Mouse (Mus musculus): ENCODE data around the gene Slc4a1.

Slc4a1 gene

GRCm38 (mm10) chr11:102317901-102318575 is 48.0 kb downstream of the Slc4a1 start:
- in situ Hi-C loops (cut with MboI; ENCODE audit: low pct_unique_long_range_greater_than_20kb in 1 of 2, low sequenced_read_pairs in 2 of 2, unreplicated experiment in 1 of 2): no loop called here

DNA sequence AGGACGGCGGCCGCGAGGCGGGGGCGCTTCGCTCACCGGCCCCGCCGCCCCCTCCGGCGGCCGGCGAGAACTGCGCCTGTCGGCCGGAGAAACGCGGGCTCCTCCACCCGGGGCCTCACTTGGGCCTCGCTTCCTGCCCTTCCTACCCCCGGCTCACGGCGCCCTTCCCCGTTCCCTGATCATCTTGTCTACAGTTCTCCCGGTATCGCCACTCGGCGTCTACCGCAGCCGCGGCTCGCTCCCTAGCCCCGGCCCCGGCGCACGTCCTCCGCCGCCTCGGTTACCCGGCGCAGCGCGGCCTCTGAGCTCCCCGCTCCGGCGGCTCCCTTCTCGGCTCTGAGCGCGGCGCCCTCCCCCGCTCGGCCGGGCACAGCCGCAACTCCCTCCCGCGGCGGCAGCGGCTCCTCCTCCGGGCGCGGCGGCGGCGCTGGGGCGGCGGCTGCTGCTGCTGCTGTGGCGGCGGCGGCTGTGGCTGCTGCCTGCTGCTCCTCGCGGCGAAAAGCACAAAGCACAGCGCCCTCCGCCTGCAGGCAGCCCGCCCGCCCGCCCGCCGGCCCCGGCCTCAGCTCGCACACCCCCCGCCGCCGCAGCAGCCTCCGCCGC is 48.6 kb downstream of the Slc4a1 start:
- in situ Hi-C loops (cut with MboI; ENCODE audit: low pct_unique_long_range_greater_than_20kb in 1 of 2, low sequenced_read_pairs in 2 of 2, unreplicated experiment in 1 of 2): no loop called here

DNA sequence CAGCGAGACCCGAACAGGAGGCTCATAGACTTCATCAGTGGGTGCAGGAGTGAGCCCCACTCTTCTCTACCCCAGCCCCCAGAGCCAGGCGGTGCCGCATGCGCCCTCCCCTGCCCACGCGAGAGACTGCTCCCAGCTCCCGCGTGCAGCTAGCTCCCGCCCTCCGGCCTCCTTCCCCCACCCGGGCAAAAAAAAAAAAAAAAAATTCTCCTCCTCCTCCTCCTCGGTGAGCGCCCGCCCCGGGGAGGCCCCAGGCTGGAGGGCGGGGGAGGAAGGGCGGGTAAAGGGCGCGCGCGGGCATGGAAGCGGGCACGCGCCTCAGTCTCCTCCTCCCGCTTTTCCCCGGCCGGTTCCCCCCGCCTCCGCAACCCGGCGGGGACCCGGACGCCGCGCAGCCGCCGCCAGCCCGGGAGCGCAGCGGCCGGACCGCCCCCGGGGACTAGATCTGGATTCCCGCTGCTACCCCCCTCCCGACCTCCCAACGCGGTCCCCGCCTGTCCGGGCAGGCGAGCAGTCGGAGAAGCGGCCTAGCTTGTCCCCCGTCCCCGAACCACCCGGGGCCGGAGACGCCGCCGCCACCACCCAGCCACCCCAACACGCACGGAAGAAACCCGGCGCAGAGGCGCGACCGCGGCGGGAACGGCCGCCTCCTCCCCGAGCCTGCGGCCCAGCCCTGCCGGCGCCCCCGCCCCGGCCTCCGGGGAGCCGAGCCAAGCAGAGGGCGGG is 49.3 kb downstream of the Slc4a1 start:
- in situ Hi-C loops (cut with MboI; ENCODE audit: low pct_unique_long_range_greater_than_20kb in 1 of 2, low sequenced_read_pairs in 2 of 2, unreplicated experiment in 1 of 2): no loop called here

GRCm38 (mm10) chr11:102315690-102316571 is 50.1 kb downstream of the Slc4a1 start:
- in situ Hi-C loops (cut with MboI; ENCODE audit: low pct_unique_long_range_greater_than_20kb in 1 of 2, low sequenced_read_pairs in 2 of 2, unreplicated experiment in 1 of 2): no loop called here

DNA sequence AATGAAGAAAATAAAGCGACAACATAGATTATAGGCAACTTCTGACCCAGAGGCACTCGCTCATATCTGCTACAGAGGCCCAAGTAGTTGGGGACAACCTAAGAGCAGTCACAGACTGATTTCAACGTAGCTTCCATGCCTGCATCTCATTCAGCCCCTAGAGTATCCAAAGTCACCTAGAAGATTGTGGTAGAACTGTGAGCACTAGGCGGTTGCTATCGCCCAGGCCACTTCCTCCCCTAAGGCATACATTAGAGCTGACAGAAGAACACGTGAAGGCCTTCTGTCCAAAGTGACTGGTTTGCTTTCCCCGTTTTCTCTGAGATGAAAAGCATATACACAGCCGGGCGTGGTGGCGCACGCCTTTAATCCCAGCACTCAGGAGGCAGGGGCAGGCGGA is 51.7 kb downstream of the Slc4a1 start:
- in situ Hi-C loops (cut with MboI; ENCODE audit: low pct_unique_long_range_greater_than_20kb in 1 of 2, low sequenced_read_pairs in 2 of 2, unreplicated experiment in 1 of 2): no loop called here

GRCm38 (mm10) chr11:102312586-102312985 is 53.4 kb downstream of the Slc4a1 start:
- in situ Hi-C loops (cut with MboI; ENCODE audit: low pct_unique_long_range_greater_than_20kb in 1 of 2, low sequenced_read_pairs in 2 of 2, unreplicated experiment in 1 of 2): no loop called here

DNA sequence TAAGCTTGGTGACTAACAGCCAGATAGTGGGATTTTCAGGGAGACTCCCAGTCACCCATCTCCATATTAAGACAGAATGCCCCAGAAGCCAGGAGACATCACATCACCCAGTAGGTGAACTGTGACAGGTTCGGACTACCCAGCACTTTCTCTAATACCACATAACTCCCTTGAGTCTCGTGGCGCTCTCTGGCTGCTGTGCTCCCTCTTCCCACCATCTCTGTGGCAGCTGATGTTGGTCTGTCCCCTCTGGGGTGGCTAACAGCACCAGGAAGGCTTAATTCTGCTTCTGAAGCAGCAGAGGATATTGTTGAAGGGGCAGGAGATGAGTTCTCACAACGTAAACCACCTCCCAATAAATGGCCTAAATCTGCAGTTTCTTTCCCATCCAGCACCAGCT is 54.0 kb downstream of the Slc4a1 start:
- in situ Hi-C loops (cut with MboI; ENCODE audit: low pct_unique_long_range_greater_than_20kb in 1 of 2, low sequenced_read_pairs in 2 of 2, unreplicated experiment in 1 of 2): no loop called here

GRCm38 (mm10) chr11:102310768-102311695 is 55.0 kb downstream of the Slc4a1 start:
- in situ Hi-C loops (cut with MboI; ENCODE audit: low pct_unique_long_range_greater_than_20kb in 1 of 2, low sequenced_read_pairs in 2 of 2, unreplicated experiment in 1 of 2): no loop called here

DNA sequence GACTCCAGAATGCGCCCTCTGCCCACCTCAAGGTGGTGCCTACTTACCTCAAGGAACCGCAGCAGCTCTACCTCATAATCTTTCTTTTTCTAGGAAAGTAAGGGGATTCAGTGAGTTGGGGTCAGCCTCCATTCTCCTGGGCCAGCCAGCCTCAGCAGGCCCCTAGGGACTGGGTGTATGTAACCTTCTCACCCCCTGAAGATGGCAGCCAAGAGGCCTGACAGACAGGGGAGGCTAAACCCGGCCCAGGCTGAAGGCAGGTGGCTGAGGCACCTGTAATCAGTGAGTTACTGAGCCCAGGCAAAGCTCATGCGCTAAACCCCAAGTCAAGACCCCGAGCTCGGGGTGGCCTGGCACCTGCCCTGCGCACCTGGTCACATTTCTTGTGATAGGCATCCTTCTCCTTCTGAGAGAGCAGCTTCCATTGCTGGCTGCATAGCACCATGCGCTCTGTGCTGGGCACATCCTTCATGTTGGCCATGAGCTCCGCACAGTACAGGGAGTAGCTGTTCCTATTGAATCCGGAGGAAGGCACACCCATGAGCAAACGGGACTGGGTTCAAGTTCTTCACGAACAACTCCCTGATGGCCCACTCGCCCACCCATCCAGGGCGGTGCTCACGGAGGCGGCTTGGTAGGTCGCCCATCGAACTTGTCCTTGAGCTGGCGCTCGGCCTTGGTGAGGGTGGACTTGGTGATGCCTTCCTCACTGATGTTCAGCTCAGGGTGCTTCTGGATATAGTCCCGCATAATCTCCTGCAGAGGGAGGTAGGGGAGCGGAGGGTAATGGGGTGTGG is 56.0 kb downstream of the Slc4a1 start:
- in situ Hi-C loops (cut with MboI; ENCODE audit: low pct_unique_long_range_greater_than_20kb in 1 of 2, low sequenced_read_pairs in 2 of 2, unreplicated experiment in 1 of 2): no loop called here

DNA sequence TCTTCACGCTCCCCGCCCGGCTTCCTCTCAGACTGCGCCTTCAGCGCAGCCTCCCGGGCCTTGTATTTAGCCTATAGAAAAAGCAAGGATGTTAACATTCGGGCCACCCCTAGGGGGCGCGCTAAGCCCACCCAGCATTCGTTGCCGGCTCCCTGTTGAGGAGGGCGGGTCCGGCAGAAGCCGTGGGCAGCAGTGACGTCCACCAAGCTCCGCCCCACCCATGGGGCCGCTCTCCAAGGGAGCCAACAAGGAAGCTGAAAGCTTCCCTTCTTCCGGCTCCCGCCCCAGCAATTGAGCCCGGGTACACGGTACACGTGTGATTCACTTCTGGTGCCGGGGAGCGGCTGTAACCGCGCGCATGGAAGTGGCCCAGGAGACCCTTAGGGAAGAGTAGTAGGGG is 57.0 kb downstream of the Slc4a1 start:
- in situ Hi-C loops (cut with MboI; ENCODE audit: low pct_unique_long_range_greater_than_20kb in 1 of 2, low sequenced_read_pairs in 2 of 2, unreplicated experiment in 1 of 2): no loop called here

DNA sequence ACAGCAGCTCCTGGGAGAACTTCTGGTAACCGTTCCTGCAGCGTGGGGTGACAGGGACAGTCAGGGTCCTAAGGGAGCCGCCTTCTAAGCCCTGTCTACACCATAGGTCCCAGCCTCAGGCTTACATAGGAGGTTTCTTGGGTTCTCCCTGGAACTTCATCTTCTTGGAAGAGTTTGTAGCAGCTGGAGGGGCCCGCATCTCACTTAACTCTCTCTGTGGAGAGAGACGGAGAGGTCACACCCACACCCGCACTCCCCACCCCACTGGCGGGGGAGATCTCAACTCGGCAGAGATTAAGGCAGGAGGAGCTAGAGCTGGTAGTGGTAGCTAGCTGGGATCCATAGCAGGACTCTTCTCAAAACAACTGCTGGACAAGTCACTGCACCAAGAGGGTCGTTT is 57.9 kb downstream of the Slc4a1 start:
- in situ Hi-C loops (cut with MboI; ENCODE audit: low pct_unique_long_range_greater_than_20kb in 1 of 2, low sequenced_read_pairs in 2 of 2, unreplicated experiment in 1 of 2): no loop called here

DNA sequence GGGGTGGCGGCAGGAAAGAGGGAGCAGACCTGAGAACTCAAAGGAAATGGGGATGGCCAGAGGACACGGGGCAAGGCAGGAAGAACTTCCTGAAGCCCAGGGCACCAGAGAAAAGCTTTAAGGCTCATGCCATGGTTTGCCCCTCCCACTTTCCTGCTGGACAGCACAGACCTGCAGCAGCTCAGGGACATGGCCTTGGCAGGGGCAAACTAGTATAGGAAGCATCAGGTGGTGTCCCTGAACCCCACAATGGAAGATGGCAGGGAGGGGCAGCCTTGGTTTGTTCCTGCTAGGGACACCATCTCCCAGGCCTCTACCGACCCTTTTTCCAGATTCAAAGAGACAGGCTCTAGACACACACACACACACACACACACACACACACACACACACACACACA is 60.6 kb downstream of the Slc4a1 start:
- in situ Hi-C loops (cut with MboI; ENCODE audit: low pct_unique_long_range_greater_than_20kb in 1 of 2, low sequenced_read_pairs in 2 of 2, unreplicated experiment in 1 of 2): no loop called here

- in situ Hi-C loops (cut with MboI; ENCODE audit: low pct_unique_long_range_greater_than_20kb in 1 of 2, low sequenced_read_pairs in 2 of 2, unreplicated experiment in 1 of 2): loop anchor here in 1 of 2 experiments (5.0 kb wide), 1 partner anchor 108 kb away; no protein-coding TSS in a partner anchor
These were observed 61.9 kb downstream of the Slc4a1 start for GRCm38 (mm10) chr11:102304141-102304540.

GRCm38 (mm10) chr11:102299839-102300238 is 66.2 kb downstream of the Slc4a1 start:
- in situ Hi-C loops (cut with MboI; ENCODE audit: low pct_unique_long_range_greater_than_20kb in 1 of 2, low sequenced_read_pairs in 2 of 2, unreplicated experiment in 1 of 2): loop anchor here (5.0 to 10.0 kb wide), 3 partner anchors 112 to 135 kb away; partner anchors contain the start of gene Grn (in 2 of the 2)

All from mouse embryonic stem cell (cell line).